7 mouse cellular contexts compared by ENCODE assay signal in genomic region chr3:51195736-51196135, GRCm38 (mm10). TPM values are rescaled to one million over a fixed set of nuclear protein-coding genes. Genes with fewer than 3 reads are reported as not detected.
DNase-seq lines count a peak whose midpoint lies in the region; ATAC-seq lines count a peak whose summit lies in the region.

No protein-coding gene starts in this region.

- peak overlapping the region; percentile 21 for H3K4me2 ChIP-seq in embryonic facial prominence, embryonic 14.5 days (ENCODE audit: low read depth, low read length)

- no peaks in the 10 kb centered on the region for H3K36me3 ChIP-seq in embryonic facial prominence, embryonic 14.5 days (ENCODE audit: control insufficient read depth, insufficient read depth, low read length)

- H3K9ac ChIP-seq in embryonic facial prominence, embryonic 14.5 days (ENCODE audit: low read depth, low read length): no peak overlapping the region

- intact Hi-C loops in left cerebral cortex, postnatal 36 days (cut with DNase I): loop anchor here (2.0 kb wide), 1 partner anchor 29 kb away; the partner anchor contains the start of gene Noct

- no peaks in the 10 kb centered on the region for H3K9me3 ChIP-seq in embryonic facial prominence, embryonic 14.5 days (ENCODE audit: control insufficient read depth, low read length)

- 47% methylated on average over 8 of the region's 8 CpGs for WGBS in embryonic facial prominence, embryonic 14.5 days

- peak; percentile 32; the same call in 1 of the 2 replicates for ATAC-seq in embryonic facial prominence, embryonic 14.5 days (ENCODE audit: low read depth)

- no peak overlapping the region; the same call in 1 of the 2 replicates for H3K27ac ChIP-seq in embryonic facial prominence, embryonic 14.5 days (replicated peaks; ENCODE audit: low read depth, low read length)

- H3K4me1 ChIP-seq in embryonic facial prominence, embryonic 14.5 days (ENCODE audit: control insufficient read depth, insufficient read depth, low read length): peaks cover 10% of the 10 kb centered on the region; the same call in 1 of the 2 replicates

- peak overlapping the region; percentile 9; the same call in 1 of the 2 replicates for H3K4me3 ChIP-seq in embryonic facial prominence, embryonic 14.5 days (ENCODE audit: low read depth, low read length)

- no peaks in the 10 kb centered on the region for H3K27me3 ChIP-seq in embryonic facial prominence, embryonic 14.5 days (replicated peaks; ENCODE audit: control insufficient read depth, insufficient read depth, low read length)

- DNase-seq in thymus, postnatal 4 days: peak; percentile 13
- no peak for DNase-seq in thymus, postnatal 0 days (ENCODE audit: low spot score)
- peak; percentile 31 for DNase-seq in embryonic facial prominence, embryonic 14.5 days (ENCODE audit: low spot score)
- DNase-seq in left cerebral cortex, postnatal 36 days (ENCODE audit: low spot score in 2 of 2): peak; percentile 22 to 37
- DNase-seq in retina, postnatal 1 day: peak; percentile 42
- DNase-seq in gastrocnemius, postnatal 10 days: no peak
- DNase-seq in urinary bladder, postnatal 14 days (ENCODE audit: low spot score): no peak

RNA-seq across cellular contexts. Expression of gene Noct, which starts 28.5 kb away (rescaled TPM):
- 10.2 and 11.3 TPM in 2 replicates for polyA plus RNA-seq in thymus, postnatal 0 days (2015; fragmentation: Nextera tagmentation; extraction: Ambion mirVana)
- 9.4 and 10.0 TPM in 2 replicates for polyA plus RNA-seq in embryonic facial prominence, embryonic 14.5 days (2014; fragmentation: Nextera tagmentation; extraction: Ambion mirVana)
- total RNA-seq in left cerebral cortex, postnatal 36 days (2021): 10 to 100 TPM; 49.8 to 54.2 TPM
- 10 to 100 TPM; 11.0 to 14.3 TPM for total RNA-seq in gastrocnemius, postnatal 10 days (2021)

Comparison
In these comparisons a context has a peak if more than half of its experiments do, and no peak if none do; other contexts are left out.
1. DNase-seq: peak in thymus, postnatal 4 days (single experiment), embryonic facial prominence, embryonic 14.5 days (single experiment), left cerebral cortex, postnatal 36 days (2 of 2) and retina, postnatal 1 day (single experiment); none in thymus, postnatal 0 days (single experiment), gastrocnemius, postnatal 10 days (single experiment) and urinary bladder, postnatal 14 days (single experiment).